Mouse (Mus musculus) CH12.LX (cell line): ENCODE results near the gene Prelid1.

Source experiments
- CTCF ChIP-seq, 2 experiments: IDR thresholded peaks in 1 of 2; conservative IDR thresholded peaks in 1 of 2; 2 replicates each; pipeline ENCODE4 v1.5.1; 2011 to 2012; ENCODE audit warnings: low read depth in 2 of 2, low read length in 2 of 2, improper control_type of control experiment in 1 of 2, inconsistent platforms in 1 of 2, mild to moderate bottlenecking in 1 of 2, moderate library complexity in 1 of 2
- EP300 ChIP-seq: IDR thresholded peaks from 2 replicates; pipeline ENCODE4 v1.6.1; 2011; ENCODE audit warnings: low read length, improper control_type of control experiment
- ETS1 ChIP-seq: conservative IDR thresholded peaks from 2 replicates; pipeline ENCODE4 v1.6.1; 2012; ENCODE audit warnings: low read depth, mild to moderate bottlenecking, inconsistent platforms, low read length, improper control_type of control experiment, moderate library complexity
- JUND ChIP-seq: conservative IDR thresholded peaks from 2 replicates; pipeline ENCODE4 v1.6.1; 2011; ENCODE audit warnings: low read depth, low read length, improper control_type of control experiment
- POLR2A ChIP-seq: IDR thresholded peaks from 2 replicates; pipeline ENCODE4 v1.6.1; 2011; ENCODE audit warnings: low read depth, mild to moderate bottlenecking, improper control_type of control experiment, low read length
- POLR2AphosphoS2 ChIP-seq: IDR thresholded peaks from 2 replicates; pipeline ENCODE4 v1.6.1; 2011; ENCODE audit warnings: low read depth, low read length, improper control_type of control experiment
- SMC3 ChIP-seq: IDR thresholded peaks from 2 replicates; pipeline ENCODE4 v1.6.1; 2011; ENCODE audit warnings: low read depth, low read length, improper control_type of control experiment
- ZNF384 ChIP-seq: IDR thresholded peaks from 2 replicates; pipeline ENCODE4 v1.6.1; 2012; ENCODE audit warnings: low read depth, low read length, improper control_type of control experiment, inconsistent platforms

GRCm38 (mm10) chr13:55361145-55361544 is 40.8 kb downstream of the Prelid1 start:
- TF ChIP-seq CTCF (conservative IDR thresholded peaks at IDR 0.05 in 1 of 2, IDR thresholded peaks at IDR 0.05 in 1 of 2; ENCODE audit: low read depth in 2 of 2, low read length in 2 of 2): no peak
- no peak for TF ChIP-seq POLR2A
- no peak for TF ChIP-seq SMC3
- TF ChIP-seq ZNF384: no peak
- TF ChIP-seq POLR2AphosphoS2: no peak
- no peak for TF ChIP-seq JUND
- no peak for TF ChIP-seq ETS1
- TF ChIP-seq EP300: no peak
